ENCODE assay signal across 10 mouse cellular contexts in genomic region chr2:50916323-50917221, GRCm38 (mm10).
A peak's percentile ranks its signal among the peaks of the same experiment; 100 is the strongest.
DNase-seq lines count a peak whose midpoint lies in the region; ATAC-seq lines count a peak whose summit lies in the region.
"Had no signal": no experiment of that assay in that cellular context is flagged by ENCODE, and none has a peak within 500 bp of the region (broad histone marks: within the 10 kb centered on the region; RNA-seq: fewer than 3 reads in every experiment).

No protein-coding gene starts in this region.

- peaks cover 13% of the 10 kb centered on the region; the same call in 1 of the 2 replicates for H3K4me1 ChIP-seq in forebrain, embryonic 11.5 days (replicated peaks; ENCODE audit: control insufficient read depth, insufficient read depth, low read length)
- H3K4me1 ChIP-seq in limb, embryonic 13.5 days, result no peaks in the 10 kb centered on the region
- H3K4me1 ChIP-seq in kidney, embryonic 15.5 days, result no peaks in the 10 kb centered on the region
- H3K4me1 ChIP-seq: limb, embryonic 15.5 days had no signal

- no peak overlapping the region for H3K4me3 ChIP-seq in forebrain, embryonic 11.5 days (ENCODE audit: low read depth, low read length)
- H3K4me3 ChIP-seq in limb, embryonic 13.5 days, result no peak overlapping the region
- no peak overlapping the region for H3K4me3 ChIP-seq in kidney, embryonic 15.5 days (replicated peaks)
- H3K4me3 ChIP-seq: heart, adult 2 months; limb, embryonic 15.5 days had no signal

- H3K27ac ChIP-seq in forebrain, embryonic 11.5 days (ENCODE audit: low read depth, low read length), result peak overlapping the region; percentile 79
- peak overlapping the region; percentile 7; the same call in 1 of the 2 replicates for H3K27ac ChIP-seq in limb, embryonic 13.5 days
- H3K27ac ChIP-seq in kidney, embryonic 15.5 days, result no peak overlapping the region
- H3K27ac ChIP-seq: heart, adult 2 months; limb, embryonic 15.5 days had no signal

- WGBS in forebrain, embryonic 11.5 days, result 37% methylated on average over 18 of the region's 18 CpGs
- WGBS in limb, embryonic 13.5 days, result 68% methylated on average over 18 of the region's 18 CpGs
- 63% methylated on average over 18 of the region's 18 CpGs for WGBS in kidney, embryonic 15.5 days

- H3K9ac ChIP-seq in forebrain, embryonic 11.5 days (ENCODE audit: low read length), result peak overlapping the region; percentile 32; the same call in 1 of the 2 replicates
- H3K9ac ChIP-seq in limb, embryonic 13.5 days, result no peak overlapping the region
- H3K9ac ChIP-seq in kidney, embryonic 15.5 days, result no peak overlapping the region
- H3K9ac ChIP-seq: limb, embryonic 15.5 days had no signal

- H3K36me3 ChIP-seq in forebrain, embryonic 11.5 days (ENCODE audit: control insufficient read depth, insufficient read depth, low read length), result no peaks in the 10 kb centered on the region
- H3K36me3 ChIP-seq in limb, embryonic 13.5 days, result no peaks in the 10 kb centered on the region
- no peaks in the 10 kb centered on the region for H3K36me3 ChIP-seq in kidney, embryonic 15.5 days
- H3K36me3 ChIP-seq: limb, embryonic 15.5 days had no signal

- peak; percentile 86 for ATAC-seq in forebrain, embryonic 11.5 days (replicated peaks; ENCODE audit: low FRiP score)
- no peak for ATAC-seq in limb, embryonic 13.5 days (ENCODE audit: low FRiP score, low read depth)
- ATAC-seq in erythroblast, adult 5-6 weeks (replicated peaks; ENCODE audit: low FRiP score, poor library complexity, severe bottlenecking), result no peak
- no peak for ATAC-seq in kidney, embryonic 15.5 days (replicated peaks; ENCODE audit: low FRiP score)

- DNase-seq in embryo, embryonic 10 days (ENCODE audit: low spot score), result peak; percentile 6
- no peak for DNase-seq in embryo, embryonic 9.5 days (ENCODE audit: extremely low spot score)
- peak; percentile 84 for DNase-seq in 3T3-L1 (ENCODE audit: low read depth, low spot score)
- DNase-seq in forebrain, embryonic 11.5 days (ENCODE audit: low spot score), result peak; percentile 54
- no peak for DNase-seq in cerebellum, postnatal 25 days
- DNase-seq: heart, adult 2 months had no signal

- no peaks in the 10 kb centered on the region for H3K27me3 ChIP-seq in forebrain, embryonic 11.5 days (ENCODE audit: control insufficient read depth, insufficient read depth, low read length)
- no peaks in the 10 kb centered on the region for H3K27me3 ChIP-seq in limb, embryonic 13.5 days
- no peaks in the 10 kb centered on the region for H3K27me3 ChIP-seq in kidney, embryonic 15.5 days
- H3K27me3 ChIP-seq: limb, embryonic 15.5 days had no signal

- no peaks in the 10 kb centered on the region for H3K9me3 ChIP-seq in forebrain, embryonic 11.5 days (ENCODE audit: control insufficient read depth, low read length)
- H3K9me3 ChIP-seq in limb, embryonic 13.5 days, result no peaks in the 10 kb centered on the region
- no peaks in the 10 kb centered on the region for H3K9me3 ChIP-seq in kidney, embryonic 15.5 days (replicated peaks)
- H3K9me3 ChIP-seq: limb, embryonic 15.5 days had no signal

- no peak overlapping the region for H3K4me2 ChIP-seq in forebrain, embryonic 11.5 days (ENCODE audit: low read depth, low read length, severe bottlenecking)
- no peak overlapping the region for H3K4me2 ChIP-seq in limb, embryonic 13.5 days (replicated peaks)
- no peak overlapping the region for H3K4me2 ChIP-seq in kidney, embryonic 15.5 days
- H3K4me2 ChIP-seq: limb, embryonic 15.5 days had no signal

Comparison
In these comparisons a context has a peak if more than half of its experiments do, and no peak if none do; other contexts are left out.
1. DNase-seq: peak in embryo, embryonic 10 days (single experiment), 3T3-L1 (single experiment) and forebrain, embryonic 11.5 days (single experiment); none in embryo, embryonic 9.5 days (single experiment) and cerebellum, postnatal 25 days (0 of 2).